Mouse (Mus musculus): Measurements from ENCODE around the gene Oxct1.

DNA sequence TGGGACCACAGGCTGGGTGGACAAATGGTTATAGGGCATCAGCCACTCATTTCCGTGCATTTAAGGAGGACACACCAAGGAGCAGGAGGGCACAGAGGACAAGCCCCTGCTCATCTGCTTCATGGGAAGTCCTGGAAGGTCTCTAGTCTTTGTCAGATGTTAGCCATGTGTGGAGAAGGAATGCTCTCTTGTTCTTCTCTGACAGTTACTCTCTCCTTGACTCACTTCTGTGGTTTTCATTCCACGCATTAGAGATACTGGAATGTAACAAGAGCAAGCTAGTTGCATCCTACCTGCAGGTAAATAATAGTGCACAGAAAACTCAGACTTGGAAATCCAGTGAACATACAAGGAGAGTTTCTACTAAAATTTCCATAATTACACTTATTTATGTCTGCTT lies 121.5 kb downstream of the Oxct1 start:
- TF ChIP-seq POLR2A (IDR thresholded peaks at IDR 0.05; ENCODE audit: borderline replicate concordance, insufficient read depth, low read length) (no peak), CTCF (IDR thresholded peaks at IDR 0.05; ENCODE audit: borderline replicate concordance, insufficient read depth, low read depth, low read length) (no peak)

Measured in cerebellum, adult 2 months (tissue).